Mouse (Mus musculus): Measurements from ENCODE around the gene Defa25. TPM values are rescaled to one million over a fixed set of nuclear protein-coding genes. Genes with fewer than 3 reads are reported as not detected.
"Not testable (repeated sequence)": the region's sequence is repeated elsewhere in the genome, so short reads cannot be mapped to it uniquely, and the experiment has no call there.

Gene Defa25
- polyA plus RNA-seq (2012; rRNA removed) = not detected in 2 replicates

DNA sequence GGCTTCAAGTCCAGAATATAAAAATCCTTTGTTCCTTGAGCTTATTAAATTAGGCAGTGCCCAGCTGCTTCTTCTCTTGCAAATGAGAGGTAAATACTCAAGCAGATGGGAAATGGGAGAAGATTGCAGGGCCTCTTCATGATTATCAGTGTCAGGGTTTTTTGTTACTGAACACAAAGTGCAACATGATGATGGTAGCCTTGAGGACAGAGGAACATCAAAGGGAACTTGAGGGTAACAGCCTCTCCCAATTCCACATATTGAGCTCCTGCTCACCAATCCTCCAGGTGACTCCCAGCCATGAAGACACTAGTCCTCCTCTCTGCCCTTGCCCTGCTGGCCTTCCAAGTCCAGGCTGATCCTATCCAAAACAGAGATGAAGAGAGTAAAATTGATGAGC, at the start of gene Defa25:
TSS of gene Defa25 (plus strand) at position 301 of the 400 bp plus-strand sequence.
- DNase-seq; H3K27ac ChIP-seq (ENCODE audit: insufficient read depth, low read depth, low read length); H3K4me3 ChIP-seq (ENCODE audit: insufficient read depth, low read depth, low read length); H3K36me3 ChIP-seq (ENCODE audit: control insufficient read depth, insufficient read depth, low read length); H3K4me1 ChIP-seq (ENCODE audit: control insufficient read depth, insufficient read depth, low read length); H3K27me3 ChIP-seq (replicated peaks; ENCODE audit: control insufficient read depth, insufficient read depth, low read length): not testable (repeated sequence)

DNA sequence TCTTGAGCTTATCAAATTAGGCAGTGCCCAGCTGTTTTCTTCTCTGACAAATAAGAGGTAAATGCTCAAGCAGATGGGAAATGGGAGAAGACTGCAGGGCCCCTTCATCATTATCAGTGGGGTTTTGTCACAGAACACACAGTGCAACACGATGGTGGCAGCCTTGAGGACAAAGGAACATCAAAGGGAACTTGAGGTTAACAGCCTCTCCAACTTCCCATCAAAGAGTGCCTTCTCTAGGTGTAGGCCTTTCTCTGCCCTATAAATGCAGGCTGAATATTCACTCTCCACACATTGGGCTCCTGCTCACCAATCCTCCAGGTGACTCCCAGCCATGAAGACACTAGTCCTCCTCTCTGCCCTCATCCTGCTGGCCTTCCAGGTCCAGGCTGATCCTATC, 29.5 kb upstream of the Defa25 start, which contains the start of gene Defa23:
TSS of gene Defa23 (plus strand) at position 301 of the 400 bp plus-strand sequence.
- no CpG with 5 or more reads among the region's 1 CpGs for WGBS
- not testable (repeated sequence) for H3K4me1 ChIP-seq (ENCODE audit: control insufficient read depth, insufficient read depth, low read length); H3K4me3 ChIP-seq (ENCODE audit: insufficient read depth, low read depth, low read length); H3K27me3 ChIP-seq (replicated peaks; ENCODE audit: control insufficient read depth, insufficient read depth, low read length); H3K27ac ChIP-seq (ENCODE audit: insufficient read depth, low read depth, low read length); DNase-seq; H3K36me3 ChIP-seq (ENCODE audit: control insufficient read depth, insufficient read depth, low read length)

DNA sequence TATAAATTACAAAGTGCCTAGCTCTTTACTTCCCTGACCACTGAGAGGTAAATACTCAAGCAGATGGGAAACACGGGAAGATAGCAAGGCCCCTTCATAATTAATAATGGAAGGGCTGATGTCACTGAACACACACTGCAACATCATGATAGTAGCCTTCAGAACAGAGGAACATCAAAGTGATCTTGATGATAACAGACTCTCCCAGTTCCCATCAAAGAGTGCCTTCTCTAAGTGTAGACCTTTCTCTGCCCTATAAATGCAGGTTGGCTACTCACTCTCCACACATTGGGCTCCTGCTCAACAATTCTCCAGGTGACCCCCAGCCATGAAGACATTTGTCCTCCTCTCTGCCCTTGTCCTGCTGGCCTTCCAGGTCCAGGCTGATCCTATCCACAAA, 19.5 kb upstream of the Defa25 start, which contains the start of gene Defa35:
TSS of gene Defa35 (plus strand) at position 301 of the 400 bp plus-strand sequence.
- not testable (repeated sequence) for H3K27ac ChIP-seq (ENCODE audit: insufficient read depth, low read depth, low read length); H3K4me1 ChIP-seq (ENCODE audit: control insufficient read depth, insufficient read depth, low read length); H3K4me3 ChIP-seq (ENCODE audit: insufficient read depth, low read depth, low read length); H3K27me3 ChIP-seq (replicated peaks; ENCODE audit: control insufficient read depth, insufficient read depth, low read length); H3K36me3 ChIP-seq (ENCODE audit: control insufficient read depth, insufficient read depth, low read length); DNase-seq
- 69% methylated on average over 1 of the region's 1 CpGs for WGBS

- Histone ChIP-seq H3K27me3 (replicated peaks; ENCODE audit: control insufficient read depth, insufficient read depth, low read length) (no peaks in the 10 kb centered on the region), H3K4me1 (ENCODE audit: control insufficient read depth, insufficient read depth, low read length) (no peaks in the 10 kb centered on the region), H3K27ac (ENCODE audit: insufficient read depth, low read depth, low read length) (no peak overlapping the region), H3K36me3 (ENCODE audit: control insufficient read depth, insufficient read depth, low read length) (no peaks in the 10 kb centered on the region), H3K4me3 (ENCODE audit: insufficient read depth, low read depth, low read length) (no peak overlapping the region)
- no peak for TF ChIP-seq POLR2A (IDR thresholded peaks at IDR 0.05; ENCODE audit: low read depth, low read length)
- no peak for TF ChIP-seq CTCF (conservative IDR thresholded peaks at IDR 0.05; ENCODE audit: insufficient read depth, insufficient read length, low read depth, low read length)
- 39% methylated on average over 4 of the region's 4 CpGs for WGBS
- DNase-seq = peak; percentile 0
Observed at GRCm38 (mm10) chr8:21093106-21093505, 8.9 kb downstream of the Defa25 start.

DNA sequence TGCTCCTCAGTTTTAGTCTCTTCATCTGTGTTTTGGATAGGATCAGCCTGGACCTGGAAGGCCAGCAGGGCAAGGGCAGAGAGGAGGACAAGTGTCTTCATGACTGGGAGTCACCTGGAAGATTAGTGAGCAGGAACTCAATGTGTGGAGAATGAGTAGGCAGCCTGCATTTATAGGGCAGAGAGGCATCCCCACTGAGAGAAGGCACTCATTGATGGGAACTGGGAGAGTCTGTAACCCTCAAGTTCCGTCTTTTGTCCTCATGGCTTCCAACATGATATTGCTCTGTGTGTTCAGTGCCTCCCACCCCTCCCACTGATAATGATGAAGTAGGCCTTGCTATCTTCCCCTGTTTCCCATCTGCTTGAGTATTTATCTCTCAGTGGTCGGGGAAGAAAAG, 11.7 kb downstream of the Defa25 start, which contains the start of gene Gm14851:
TSS of gene Gm14851 (minus strand) at position 101 of the 400 bp plus-strand sequence.
- DNase-seq; H3K36me3 ChIP-seq (ENCODE audit: control insufficient read depth, insufficient read depth, low read length); H3K4me1 ChIP-seq (ENCODE audit: control insufficient read depth, insufficient read depth, low read length); H3K4me3 ChIP-seq (ENCODE audit: insufficient read depth, low read depth, low read length); H3K27me3 ChIP-seq (replicated peaks; ENCODE audit: control insufficient read depth, insufficient read depth, low read length); H3K27ac ChIP-seq (ENCODE audit: insufficient read depth, low read depth, low read length): not testable (repeated sequence)
- WGBS = 80% methylated on average over 1 of the region's 2 CpGs

DNA sequence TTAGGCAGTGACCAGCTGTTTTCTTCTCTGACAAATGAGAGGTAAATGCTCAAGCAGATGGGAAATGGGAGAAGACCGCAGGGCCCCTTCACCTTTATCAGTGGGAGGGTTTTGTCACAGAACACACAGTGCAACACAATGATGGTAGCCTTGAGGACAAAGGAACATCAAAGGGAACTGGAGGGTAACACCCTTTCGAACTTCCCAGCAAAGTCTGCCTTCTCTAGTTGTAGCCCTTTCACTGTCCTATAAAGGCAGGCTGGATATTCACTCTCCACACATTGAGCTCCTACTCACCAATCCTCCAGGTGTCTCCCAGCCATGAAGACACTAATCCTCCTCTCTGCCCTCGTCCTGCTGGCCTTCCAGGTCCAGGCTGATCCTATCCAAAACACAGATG, 50.1 kb downstream of the Defa25 start, which contains the start of gene Defa30:
TSS of gene Defa30 (plus strand) at position 301 of the 400 bp plus-strand sequence.
- not testable (repeated sequence) for H3K4me3 ChIP-seq (ENCODE audit: insufficient read depth, low read depth, low read length); DNase-seq; H3K27ac ChIP-seq (ENCODE audit: insufficient read depth, low read depth, low read length); H3K27me3 ChIP-seq (replicated peaks; ENCODE audit: control insufficient read depth, insufficient read depth, low read length); H3K4me1 ChIP-seq (ENCODE audit: control insufficient read depth, insufficient read depth, low read length); H3K36me3 ChIP-seq (ENCODE audit: control insufficient read depth, insufficient read depth, low read length)
- 47% methylated on average over 3 of the region's 3 CpGs for WGBS

Other genes starting within 250 kb of the Defa25 start
- gene Defb33, start 191.8 kb upstream of the Defa25 start, polyA plus RNA-seq (2012; rRNA removed) = 0.27 TPM in 1 of 2 replicates, not detected in the other
- 0.41 TPM in 1 of 2 replicates, not detected in the other for gene Gm15056, start 181.8 kb upstream of the Defa25 start, polyA plus RNA-seq (2012; rRNA removed)
- not detected in 2 replicates for gene Gm6040, start 162.4 kb upstream of the Defa25 start, polyA plus RNA-seq (2012; rRNA removed)
- gene AY761185, start 139.7 kb upstream of the Defa25 start, polyA plus RNA-seq (2012; rRNA removed) = not detected in 2 replicates
- gene Defa21, start 58.9 kb upstream of the Defa25 start, polyA plus RNA-seq (2012; rRNA removed) = not detected in 2 replicates
- gene Defa23, start 29.4 kb upstream of the Defa25 start, polyA plus RNA-seq (2012; rRNA removed) = not detected in 2 replicates
- gene Defa35, start 19.4 kb upstream of the Defa25 start, polyA plus RNA-seq (2012; rRNA removed) = not detected in 2 replicates
- 0.50 TPM in 1 of 2 replicates, not detected in the other for gene Gm14851, start 11.6 kb downstream of the Defa25 start, polyA plus RNA-seq (2012; rRNA removed)
- gene Defa30, start 50.2 kb downstream of the Defa25 start, polyA plus RNA-seq (2012; rRNA removed) = not detected in 2 replicates
- gene Defa22, start 77.8 kb downstream of the Defa25 start, polyA plus RNA-seq (2012; rRNA removed) = not detected in 2 replicates
- not detected in 2 replicates for gene Defa31, start 107.2 kb downstream of the Defa25 start, polyA plus RNA-seq (2012; rRNA removed)
- not detected in 2 replicates for gene Gm15293, start 117.1 kb downstream of the Defa25 start, polyA plus RNA-seq (2012; rRNA removed)
- gene Gm15292, start 165.3 kb downstream of the Defa25 start, polyA plus RNA-seq (2012; rRNA removed) = not detected in 2 replicates
- gene Defa27, start 231.1 kb downstream of the Defa25 start, polyA plus RNA-seq (2012; rRNA removed) = not detected in 2 replicates
- gene Defa29, start 242.6 kb downstream of the Defa25 start, polyA plus RNA-seq (2012; rRNA removed) = not detected in 2 replicates

Measured in kidney, adult 2 months (tissue).